Mouse (Mus musculus) heart, adult 9 months (tissue): ENCODE measurements at regions not wholly inside any gene's neighbourhood (a gene's known extent, or its start where the extent isn't known, plus 50 kb on each side); places are given as distances from the start of the nearest gene placed in this dataset.

Experiments used
- DNase-seq, 2 experiments: peaks; one replicate each; pipeline ENCODE4 v3.0.0; 2022; ENCODE audit warnings: low spot score in 2 of 2

DNA sequence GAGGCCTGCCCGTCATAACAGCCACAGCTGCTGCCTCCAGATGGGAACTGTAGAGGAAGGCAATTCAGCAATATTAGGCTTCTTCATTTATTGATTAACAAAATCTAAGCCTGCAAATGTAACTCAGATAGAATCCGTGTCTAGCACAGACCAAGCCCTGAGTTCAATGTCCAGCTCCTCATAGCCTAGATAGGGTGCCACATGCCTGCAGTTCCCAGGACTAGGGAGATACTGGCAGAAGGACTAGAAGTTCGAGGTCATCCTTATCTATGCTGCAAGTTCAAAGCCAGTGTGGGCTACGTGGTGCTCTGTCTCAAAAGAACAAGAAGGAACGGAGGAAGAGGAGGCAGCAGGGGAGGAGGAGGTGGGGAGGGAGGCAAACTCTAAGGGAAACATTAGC is 121.2 kb upstream of the Pkdcc start:
- DNase-seq: no peak

DNA sequence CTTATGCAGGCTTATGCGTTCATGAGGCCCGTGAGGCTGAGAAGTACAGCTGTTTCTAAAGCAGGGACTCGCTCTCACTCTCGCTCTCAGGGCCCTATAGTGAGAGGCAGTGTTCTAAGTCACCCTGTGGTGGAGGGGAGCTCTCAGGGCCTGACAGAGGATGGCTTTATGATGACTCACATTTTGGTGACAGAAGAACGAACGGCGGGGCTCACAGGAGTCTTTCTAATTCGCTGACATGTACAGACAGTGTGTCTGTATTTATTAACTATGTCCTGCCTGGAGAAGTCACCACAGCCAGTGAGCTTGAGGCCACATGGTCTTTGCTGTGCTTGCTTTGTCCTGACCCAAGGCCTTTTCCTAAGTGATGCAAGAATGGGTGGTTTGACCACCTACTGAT is 118.6 kb upstream of the Pkdcc start:
- no peak for DNase-seq

DNA sequence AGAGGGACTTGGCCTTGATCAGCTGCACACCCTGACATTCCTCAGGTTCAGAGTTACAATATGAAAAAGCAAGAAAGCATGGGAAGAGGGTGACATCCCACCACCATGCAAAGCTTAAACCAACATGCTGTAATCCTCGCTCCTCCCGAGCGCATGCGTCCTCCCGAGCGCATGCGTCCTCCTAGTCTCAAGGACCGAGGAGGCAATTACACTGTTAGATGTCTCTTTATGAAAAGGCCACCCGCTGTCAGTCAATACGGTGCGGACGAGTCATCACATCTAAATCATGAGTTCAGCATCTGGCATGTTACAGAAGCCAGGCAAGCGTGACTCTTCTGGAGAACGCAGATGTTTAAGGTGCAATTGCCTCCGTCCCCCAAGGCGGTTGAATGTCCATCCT is 117.1 kb upstream of the Pkdcc start:
- no peak for DNase-seq

DNA sequence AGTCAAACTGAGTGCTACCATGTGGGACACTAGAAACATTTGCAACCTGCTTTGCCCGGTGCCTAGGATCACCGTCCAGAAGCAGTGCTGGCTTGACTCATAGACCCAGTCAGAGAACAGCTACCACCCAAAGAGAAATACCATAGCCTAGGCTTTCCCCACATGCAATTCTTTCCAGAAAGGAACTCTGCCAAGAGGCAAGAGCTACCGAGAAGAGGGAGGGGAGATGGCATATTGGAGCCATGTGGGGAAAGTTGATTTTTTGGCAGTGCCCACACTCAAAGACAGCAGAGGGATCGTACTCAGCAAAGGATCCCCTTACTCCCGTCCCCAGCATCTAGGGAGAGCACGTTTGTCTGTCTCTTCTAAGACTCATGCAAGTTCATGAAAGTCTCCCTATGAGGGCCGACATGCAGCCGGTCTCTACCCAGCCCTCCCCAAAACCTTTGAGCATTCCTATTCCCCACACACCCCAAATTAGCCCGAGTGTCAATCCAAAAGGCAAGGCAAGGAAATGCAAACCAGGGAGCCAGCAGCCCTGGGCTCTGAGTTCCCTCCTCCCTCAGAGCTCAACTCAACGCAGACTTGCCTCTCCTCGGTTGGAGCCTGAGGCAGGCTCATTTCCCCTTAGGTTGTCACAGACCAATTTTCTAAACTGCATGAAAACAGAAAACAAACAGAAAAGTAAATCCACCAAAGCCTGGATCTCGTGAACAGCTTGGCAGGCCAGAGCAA is 116.2 kb upstream of the Pkdcc start:
- no peak for DNase-seq

DNA sequence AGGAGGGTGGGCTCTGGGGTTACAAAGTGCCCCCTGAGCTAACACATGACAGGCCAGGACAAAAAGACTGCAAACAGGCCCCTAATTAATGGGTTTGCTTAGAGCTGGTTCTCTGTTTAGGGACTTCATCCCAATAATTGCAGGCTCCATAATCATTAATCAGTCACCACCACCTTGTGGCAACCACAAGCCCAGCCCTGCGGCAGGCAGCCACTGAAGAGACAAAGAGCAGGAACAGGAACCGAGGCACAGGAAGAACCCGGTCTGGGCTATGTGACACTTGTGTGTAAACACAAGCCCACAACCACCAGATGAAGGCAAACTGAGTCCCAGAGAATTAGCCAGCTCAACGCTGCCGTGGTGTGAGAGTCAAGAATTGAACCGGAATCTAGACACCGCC is 114.1 kb upstream of the Pkdcc start:
- DNase-seq: no peak

DNA sequence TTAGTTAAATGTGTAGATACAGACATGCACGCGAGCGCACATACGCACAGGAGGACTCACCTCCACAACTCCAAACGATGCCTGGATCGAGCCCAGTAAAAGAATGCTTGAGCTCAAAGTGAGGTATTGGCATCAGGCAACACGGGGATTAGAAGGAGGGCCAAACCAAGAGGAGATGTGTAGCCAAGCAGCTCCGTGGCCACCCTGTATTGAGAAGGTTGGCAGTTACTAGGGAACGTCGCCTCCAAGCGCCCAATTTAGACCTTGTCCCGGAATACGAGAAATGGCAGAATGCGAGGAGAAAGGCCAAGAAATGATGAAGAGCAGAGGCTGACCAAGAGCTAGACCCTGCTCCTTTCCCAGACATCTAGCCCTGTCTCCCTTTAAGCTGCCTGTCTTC is 113.3 kb upstream of the Pkdcc start:
- no peak for DNase-seq

DNA sequence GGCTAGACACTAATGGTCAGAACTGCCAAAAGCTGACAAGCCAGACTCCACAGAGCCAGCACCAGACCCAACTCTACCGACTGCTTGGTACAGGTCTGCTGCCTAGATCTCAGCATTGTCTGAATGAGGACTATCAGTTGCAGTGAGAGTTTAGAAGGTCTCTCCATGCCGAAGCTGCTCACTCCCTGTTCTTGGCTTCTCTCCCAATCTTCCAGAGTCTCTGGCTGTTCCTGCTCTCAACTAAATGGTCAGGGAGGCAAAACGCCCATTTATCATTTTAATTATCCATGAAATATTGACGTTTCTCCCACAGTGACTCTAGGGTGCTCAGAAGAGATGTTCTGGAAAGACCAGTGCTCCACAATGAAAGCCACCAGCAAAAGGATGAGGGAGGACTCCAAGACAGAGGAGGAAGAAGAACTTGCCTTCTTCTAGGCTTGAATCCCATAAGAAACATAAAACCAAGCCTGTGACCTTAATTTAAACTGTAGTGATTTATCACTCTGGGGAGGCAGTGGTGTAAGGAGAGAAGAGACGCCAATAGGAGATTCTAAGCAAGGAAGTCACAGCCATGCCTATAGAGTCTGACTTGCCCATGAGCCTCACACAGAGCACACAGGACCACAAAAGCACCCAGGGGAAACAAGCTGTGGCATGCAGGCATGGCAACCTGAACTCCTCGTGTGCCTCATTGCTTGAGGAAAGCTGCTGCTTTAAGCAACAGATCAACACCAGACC is 112.2 kb upstream of the Pkdcc start:
- no peak for DNase-seq

DNA sequence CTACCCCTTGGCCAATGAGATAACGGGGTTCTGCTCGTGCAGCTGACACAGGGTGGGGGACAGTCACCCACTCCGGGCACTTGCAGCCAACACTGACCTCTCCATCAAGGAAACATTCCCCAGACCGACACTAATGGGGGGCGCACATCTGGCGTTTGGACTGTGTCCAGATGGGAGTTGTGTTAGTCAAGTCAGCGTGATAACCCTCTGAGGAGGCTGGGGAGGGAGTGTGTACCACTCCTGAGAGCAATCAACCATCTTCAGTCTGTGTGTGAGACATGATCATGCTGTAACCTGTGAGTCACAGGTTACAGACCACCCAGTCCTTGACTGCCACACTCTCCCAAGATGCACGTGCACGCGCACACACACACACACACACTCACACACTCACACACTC is 106.9 kb upstream of the Pkdcc start:
- DNase-seq: no peak

DNA sequence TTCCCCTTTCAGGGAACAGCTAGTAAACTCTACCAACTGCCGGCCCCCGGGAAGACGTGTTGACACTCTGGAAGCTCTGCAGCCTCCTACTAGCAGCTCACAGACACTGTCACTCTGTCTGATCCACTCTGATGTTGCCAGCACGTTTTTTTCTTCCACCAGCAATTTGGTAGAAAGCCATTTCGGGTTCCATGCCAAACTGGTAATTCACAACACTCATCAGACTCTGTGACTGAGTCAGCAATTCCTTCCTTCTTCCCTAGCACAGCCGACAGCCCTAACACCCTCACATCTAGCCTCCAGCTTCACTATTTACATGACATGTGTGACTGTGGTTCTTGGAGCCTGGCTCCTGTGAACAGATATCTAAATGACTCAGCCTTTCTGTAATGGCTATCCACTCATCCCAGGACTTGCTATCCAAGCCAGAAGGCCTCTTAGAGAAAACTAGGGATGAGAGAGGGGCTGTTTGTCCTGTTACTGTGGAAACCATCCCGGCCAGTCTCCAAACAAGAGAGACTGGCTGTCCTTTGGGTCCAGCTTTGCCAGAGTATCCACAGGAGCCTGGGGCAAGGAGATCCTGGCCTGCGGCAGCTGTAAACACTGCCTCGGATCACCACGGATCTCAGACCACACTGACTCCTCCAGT is 105.2 kb upstream of the Pkdcc start:
- peak; percentile 75 to 77 for DNase-seq

DNA sequence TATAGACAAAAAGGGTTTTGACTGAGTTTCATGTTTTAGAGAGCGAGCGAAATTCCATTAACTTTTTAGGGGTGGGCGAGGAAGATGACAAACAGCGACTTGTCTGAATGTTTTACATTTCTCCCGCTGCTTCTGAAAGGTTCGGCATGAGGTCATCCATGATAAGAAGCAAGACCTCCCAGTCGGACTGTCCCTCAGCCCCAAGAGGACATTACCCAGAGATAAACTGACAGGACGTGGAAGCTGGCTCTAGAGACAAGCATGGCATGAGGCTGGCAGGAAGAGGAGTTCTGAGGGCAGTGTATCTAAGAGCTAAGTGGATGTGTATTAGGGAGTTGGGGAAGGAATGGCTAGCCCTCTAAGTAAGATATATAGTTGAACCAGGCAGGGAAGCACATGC is 104.5 kb upstream of the Pkdcc start:
- DNase-seq: peak; percentile 16 to 36

DNA sequence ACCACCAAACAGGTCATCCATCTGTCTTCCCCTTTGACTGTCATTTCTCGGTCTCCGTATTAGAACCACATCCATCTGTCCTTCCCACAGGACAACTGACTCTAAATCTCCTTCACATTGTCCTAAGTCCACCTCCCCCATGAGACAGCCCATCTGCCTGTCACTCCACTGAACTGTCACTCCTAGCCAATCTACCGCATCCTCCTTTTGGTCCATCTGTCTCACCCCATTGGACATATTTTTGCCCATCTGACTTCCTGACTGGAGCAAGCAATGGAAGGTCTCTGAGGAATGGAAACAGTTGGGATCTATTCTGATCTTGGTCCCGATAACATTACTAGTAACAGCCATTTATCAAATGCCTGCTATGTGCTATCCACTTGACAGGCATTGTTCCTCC is 99.9 kb upstream of the Pkdcc start:
- no peak for DNase-seq

DNA sequence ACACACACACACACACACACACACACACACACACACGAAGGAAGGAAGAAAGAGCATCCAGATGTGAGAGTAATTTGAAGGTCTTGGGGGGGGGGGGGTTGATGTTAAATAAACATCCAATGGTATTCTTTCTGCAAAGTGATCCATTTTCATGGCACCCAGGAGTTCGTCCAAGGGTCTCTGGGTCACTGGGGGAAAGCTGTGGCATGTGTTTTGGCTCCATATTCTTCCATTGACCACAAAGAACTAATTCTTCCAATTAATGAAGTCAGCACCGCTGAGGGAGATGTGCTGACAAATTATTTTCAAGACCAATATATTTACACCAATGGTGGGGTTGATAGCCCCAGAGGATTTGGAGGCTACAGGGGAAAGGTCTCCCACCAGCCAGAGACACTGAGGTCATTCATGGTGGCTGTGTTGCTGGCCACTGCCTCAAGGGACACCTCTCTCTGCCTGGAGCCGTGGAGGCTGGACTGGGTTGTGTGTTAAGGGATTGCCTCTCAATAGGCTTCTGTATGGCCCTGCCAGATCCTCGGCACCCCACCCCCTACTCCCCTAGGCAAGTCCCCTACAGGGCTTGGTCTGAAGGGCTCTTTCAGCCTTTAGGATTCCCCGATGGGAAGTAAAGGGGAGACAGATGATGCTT is 99.1 kb upstream of the Pkdcc start:
- no peak for DNase-seq

DNA sequence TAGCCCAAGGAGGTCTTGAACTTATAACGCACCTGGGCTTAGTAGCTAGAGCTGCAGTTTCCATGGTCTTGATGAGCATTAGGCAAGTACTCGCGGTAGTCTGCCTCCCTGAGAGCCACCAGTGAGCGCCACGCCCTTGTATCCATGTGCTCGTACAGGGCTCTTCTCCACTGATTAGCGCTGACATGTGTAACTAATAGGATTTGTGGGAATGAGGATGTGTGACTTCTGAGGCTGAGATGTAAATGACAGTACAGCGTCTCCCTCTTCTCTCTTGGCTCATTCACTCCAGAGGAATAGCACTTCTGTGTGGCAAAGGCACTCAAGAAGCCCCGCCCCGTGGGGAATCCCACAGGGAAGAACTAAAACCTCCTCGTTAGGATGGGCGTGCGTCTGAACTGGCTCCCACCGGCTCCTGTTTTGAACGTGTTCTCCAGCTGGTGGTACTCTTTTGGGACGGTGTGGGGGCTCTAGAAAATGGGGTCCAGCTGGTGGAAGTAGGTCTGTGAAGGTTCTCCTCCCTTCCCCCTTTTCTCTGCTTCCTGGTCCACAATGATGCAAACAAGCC is 94.3 kb upstream of the Pkdcc start:
- DNase-seq: no peak

DNA sequence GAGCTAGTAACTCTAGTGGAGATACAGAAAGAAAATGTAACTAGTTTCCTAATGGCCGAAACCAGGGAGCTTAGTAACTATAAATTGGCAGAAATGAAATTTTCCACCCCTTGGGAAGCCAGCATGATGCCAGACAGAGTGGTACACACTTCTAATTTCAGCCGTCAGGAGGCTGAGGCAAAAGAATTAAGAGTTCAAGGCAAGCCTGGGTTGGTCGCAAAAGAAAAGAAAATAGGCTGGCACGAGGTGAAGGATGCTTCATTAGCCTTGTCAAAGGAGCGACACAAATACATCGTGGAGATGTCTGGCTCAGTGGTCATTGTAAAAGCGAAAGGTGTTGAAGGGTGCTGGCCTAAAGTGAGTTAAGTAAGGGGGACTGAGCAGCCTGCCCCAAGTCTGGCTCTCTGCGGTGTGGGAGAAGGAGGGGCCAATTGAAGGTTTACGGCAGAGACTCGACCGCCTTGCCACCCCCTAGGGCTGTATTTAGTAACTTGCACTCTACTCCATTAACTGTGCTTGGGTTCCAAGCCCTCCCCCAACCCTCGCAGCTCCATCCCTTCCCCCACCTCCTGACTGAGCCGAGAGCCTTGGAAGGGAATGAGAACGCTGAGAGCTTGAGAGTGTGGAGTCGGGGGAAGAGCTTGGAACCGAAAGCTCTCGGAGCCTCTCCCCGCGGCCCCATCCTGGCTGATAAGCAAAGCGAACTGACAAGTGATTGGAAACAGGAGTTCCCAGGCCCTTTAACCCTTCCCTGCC is 92.4 kb upstream of the Pkdcc start:
- peak; percentile 71 to 75 for DNase-seq

DNA sequence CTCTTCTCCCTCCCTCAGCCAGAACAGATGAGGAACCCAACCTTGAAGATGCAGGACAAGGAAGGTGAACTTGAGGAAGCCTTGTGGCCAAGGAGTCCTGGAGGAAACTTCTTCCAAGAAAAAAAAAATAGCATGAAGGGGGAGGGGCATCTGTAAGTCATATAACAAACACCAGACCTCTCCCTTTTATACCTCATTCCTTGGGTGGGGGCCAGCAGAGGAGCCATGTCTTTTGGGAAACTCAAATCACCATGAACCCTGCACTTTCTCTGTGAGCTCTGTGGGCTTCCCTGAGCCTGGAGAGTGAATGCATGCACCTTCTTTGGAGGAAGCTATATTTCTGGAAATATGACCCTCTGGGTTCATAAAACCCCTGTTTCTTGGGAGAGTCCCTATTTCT is 90.0 kb upstream of the Pkdcc start:
- DNase-seq: no peak

DNA sequence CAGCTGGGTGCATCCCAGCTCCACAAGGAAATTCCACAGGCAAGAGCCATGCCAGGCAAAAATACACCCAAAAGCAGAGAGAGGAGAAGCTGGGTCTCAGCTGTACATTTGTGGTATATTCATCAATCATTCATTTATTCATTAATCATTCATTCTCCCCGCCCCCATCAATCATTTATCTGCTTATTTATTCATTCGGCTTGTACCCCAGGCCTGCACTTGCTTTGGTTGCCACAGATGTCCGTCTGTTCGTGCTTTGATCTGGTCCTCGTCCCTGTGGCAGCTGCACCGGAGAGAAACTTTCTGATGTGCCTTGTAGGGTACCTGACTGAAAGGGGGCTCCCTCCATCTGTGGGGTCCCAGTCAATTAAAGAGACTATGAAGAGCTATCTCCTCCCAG is 87.2 kb upstream of the Pkdcc start:
- DNase-seq: no peak

DNA sequence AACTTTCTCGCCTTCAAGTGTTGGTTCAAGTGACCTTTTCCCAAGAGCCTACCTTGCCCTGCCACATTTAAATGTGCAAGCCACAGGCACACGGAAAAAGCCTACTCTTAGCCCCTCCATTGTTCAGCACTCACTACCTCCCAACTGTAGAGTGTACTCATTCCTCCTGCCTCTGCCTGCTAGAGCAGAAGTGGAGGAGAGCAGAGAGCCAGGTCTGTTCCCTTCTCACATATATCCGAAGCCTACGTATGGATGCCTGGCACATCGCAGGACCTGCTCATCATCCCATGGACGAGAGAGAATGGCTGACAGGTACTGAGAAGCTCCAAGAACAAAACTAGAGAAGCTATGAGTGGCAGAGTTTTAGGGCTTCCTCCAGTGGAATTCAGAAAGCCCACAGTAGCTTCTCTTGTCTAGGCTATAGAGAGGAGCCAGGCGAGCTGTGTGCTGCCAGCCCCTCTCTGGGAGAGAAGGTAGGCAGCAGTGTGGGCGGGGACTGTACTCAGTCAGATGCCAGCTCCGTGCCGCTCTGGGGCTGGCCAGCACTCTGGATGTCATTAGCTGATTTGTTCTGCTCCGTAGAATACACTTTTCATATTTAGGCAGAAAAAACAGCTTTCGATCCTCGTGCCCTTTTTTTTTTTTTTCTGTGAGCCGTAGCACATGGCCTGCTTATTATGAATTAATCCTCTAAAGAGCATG is 86.1 kb upstream of the Pkdcc start:
- no peak for DNase-seq

DNA sequence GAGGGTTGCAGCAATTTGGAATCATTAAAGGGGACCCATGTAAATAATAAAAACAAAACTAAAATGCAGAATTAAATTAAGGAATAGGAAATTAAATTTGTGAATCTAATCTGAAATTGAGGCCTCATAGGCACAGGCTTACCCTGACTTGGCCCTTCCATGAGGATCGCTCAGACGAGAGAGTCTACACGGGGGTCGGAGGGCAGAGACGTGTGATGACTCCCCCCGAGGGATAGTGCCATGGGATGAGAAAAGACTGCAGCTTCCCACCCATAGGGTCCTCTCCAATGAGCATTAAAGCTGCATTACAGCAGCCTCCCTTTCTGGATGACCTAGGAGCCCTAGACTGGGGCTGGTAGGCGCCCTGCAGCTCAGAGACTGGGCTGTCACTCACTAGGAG is 85.4 kb upstream of the Pkdcc start:
- DNase-seq: no peak

DNA sequence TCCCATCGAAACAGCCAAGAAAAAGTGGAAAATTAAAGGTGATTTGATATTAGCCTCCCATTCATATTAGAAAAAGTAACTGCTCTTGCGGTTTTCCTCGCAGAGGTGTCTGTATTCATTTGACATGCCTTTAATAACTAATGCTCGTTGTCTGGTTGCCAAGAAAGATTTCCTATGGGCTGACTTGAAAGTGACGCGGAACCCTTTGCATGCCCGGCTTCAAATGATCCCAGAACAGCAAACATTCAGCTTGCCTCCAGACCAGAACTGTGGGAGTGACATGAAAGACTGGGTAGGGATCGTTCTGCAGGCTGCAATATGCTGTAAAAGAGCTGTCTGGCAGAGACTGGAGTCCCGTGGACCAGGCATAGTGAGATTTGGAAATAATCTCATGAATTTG is 81.9 kb upstream of the Pkdcc start:
- no peak for DNase-seq

DNA sequence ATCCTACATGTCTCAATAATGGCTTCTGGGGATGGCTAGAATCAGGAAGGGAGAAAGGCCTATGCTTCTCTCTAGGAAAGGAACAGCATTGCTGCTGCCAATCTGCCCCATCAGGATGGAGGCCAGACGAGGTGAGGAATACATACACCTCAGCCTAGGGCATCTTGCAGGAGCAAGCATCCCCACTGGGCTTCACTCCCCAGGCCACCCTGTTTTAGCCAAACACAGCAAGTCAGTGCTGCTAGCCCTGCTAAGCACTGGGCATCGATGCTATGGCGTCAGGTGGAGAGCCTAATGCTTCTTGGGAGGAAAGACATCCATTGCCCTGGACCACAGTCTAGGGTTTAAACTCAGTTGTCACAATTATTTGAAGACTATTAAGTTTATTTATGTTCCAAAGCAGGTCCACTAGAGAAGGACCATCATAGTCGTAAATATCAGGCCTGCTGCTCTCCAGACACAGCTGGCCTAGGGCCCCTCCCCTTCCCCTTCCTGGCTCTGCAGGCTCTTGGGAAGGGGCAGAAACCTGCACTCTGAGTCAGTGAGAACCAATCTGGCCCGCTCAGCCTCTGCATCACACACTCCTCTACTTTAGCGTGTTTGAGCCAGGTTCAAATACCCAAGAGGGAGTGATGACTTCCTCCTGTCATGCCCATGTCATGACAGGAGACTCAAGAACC is 79.5 kb upstream of the Pkdcc start:
- DNase-seq: no peak
